Mouse (Mus musculus): ENCODE data around the gene Olfr571.

GRCm38 (mm10) chr7:102919632-102920031 is 2.3 kb upstream of the Olfr571 start:
- TF ChIP-seq CTCF (IDR thresholded peaks at IDR 0.05; ENCODE audit: extremely low read depth, insufficient read depth, low read length), result 0 out of 2 replicates have a peak, but pooled peaks have one; percentile 0
- TF ChIP-seq POLR2A (IDR thresholded peaks at IDR 0.05; ENCODE audit: extremely low read depth, insufficient read depth, low read length), result no peak
